Mouse (Mus musculus) testis, adult 2 months (tissue): Measurements from ENCODE around the gene Ccnj.

Experiments
- CTCF ChIP-seq: fragments of 200-500 bp; IDR thresholded peaks from 2 replicates; pipeline ENCODE4 v1.5.1; 2012; ENCODE audit warnings: low read depth, mild to moderate bottlenecking, inconsistent platforms, low read length, moderate library complexity; ENCODE audit not compliant: control insufficient read depth, insufficient read depth, insufficient replicate concordance
- POLR2A ChIP-seq: fragments of 200-500 bp; IDR thresholded peaks from 2 replicates; pipeline ENCODE4 v1.6.1; 2012; ENCODE audit warnings: low read depth, mild to moderate bottlenecking, inconsistent platforms, low read length, moderate library complexity; ENCODE audit not compliant: control insufficient read depth

GRCm38 (mm10) chr19:40881700-40882099, 50.6 kb downstream of the Ccnj start:
- TF ChIP-seq CTCF (no peak), POLR2A (no peak)
